Mouse (Mus musculus) gastrocnemius, postnatal 10 days (tissue): ENCODE results near the gene Noxa1. TPM values are rescaled to one million over a fixed set of nuclear protein-coding genes. Genes with fewer than 3 reads are reported as not detected.
A peak's percentile ranks its signal among the peaks of the same experiment; 100 is the strongest.

Source experiments
- DNase-seq: peaks from one replicate; pipeline ENCODE4 v3.0.0; 2021; ENCODE audit warnings: mixed read lengths
- total RNA-seq, 2 experiments: library from RNA; stranded (reverse); gene quantifications; 2 replicates each; pipeline ENCODE4 v1.2.3; 2021

Gene Noxa1
- total RNA-seq, 2 experiments from 2014 or later: not detected

DNA sequence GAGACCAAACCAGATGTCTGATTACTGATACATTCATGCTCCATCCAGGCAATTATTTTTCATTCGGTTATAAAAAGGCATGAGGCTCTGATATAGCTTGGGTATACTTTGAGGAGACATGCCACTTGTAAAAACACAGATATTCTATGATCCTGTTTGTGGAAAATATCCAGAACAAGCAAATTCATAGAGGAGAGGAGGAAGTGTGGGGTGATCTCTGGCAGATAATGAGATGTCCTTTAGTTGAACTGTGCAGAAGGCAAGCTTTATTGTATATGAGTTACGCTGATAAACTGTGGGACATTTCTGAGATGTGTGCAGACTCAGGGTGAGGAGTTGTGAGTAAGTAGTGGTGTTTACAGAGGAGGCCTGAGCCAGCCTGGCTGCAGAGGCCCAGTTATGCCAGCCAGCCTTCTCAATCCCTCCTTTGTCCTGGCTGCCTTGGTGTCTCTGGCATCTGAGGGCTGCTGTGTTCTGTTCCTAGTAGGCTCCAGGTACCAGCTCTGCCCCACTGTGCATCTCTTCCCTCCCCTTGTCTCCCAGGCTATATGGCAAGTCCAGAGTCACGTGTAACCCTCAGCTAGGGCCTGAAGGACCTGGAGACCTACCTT, 3.2 kb upstream of the Noxa1 start:
- no peak for DNase-seq

DNA sequence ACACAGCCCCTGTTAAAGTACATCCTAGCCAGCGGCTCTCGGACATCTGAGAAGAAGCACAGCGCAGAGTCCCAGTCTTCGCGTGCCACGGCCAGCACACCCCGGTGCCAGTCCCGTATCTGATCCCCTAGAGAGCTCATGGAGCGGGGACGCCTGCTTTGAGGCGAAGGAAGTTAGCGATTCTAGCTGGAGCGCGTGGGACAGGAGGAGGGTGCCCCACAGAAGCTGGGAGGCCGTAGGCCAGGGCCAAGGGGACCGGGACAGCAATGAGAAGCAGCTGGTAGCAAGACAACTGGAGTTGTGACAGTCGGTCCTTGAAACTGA, 202 bp downstream of the Noxa1 start:
- no peak for DNase-seq

GRCm38 (mm10) chr2:25088636-25089035, 6.3 kb downstream of the Noxa1 start:
- DNase-seq: no peak

- no peak for DNase-seq
These were observed 7.1 kb downstream of the Noxa1 start for GRCm38 (mm10) chr2:25087842-25088241.

DNA sequence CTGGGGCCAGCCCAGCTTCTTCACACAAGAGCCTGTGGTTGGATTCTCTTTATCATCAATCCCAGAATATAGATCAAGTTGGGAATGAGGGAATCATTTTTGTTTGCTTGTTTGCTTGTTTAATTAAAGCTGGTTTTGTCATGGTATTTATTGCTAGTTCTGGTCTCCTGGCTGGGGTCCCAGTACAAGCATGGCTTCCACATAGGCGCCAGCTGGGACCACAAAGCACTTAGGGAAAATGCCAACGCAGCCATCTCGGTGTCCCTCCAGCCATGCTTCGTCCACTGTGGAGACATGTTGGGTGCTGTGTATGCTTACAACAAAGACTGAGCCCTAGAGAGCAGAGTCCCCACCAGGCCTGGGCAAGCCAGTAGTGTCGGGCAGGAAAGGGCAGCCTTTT, 9.4 kb downstream of the Noxa1 start:
- no peak for DNase-seq

DNA sequence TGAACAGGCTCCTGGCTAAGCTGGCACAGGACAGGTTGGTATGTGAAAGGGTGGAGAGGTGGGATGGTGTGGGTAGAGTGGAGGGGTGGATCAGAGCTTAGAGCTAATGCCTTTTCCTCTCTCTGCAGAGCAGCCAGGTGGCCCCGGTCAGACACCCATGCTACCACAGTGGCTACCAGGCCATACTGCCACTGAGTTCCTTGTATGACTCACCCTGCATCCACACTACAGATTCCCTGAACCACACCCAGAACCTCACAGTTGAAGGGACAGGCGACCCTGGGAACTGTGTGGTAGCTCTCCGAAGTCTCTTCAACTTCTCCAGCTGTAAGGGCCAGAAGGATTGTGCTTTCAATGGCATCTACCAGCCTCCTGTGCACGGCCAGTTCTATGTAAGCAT, 11.3 kb downstream of the Noxa1 start:
- no peak for DNase-seq

GRCm38 (mm10) chr2:25080076-25080475, 14.9 kb downstream of the Noxa1 start, which contains the start of gene Entpd8:
Gene Entpd8 (plus strand): TSS chr2:25080304.
- no peak for DNase-seq

DNA sequence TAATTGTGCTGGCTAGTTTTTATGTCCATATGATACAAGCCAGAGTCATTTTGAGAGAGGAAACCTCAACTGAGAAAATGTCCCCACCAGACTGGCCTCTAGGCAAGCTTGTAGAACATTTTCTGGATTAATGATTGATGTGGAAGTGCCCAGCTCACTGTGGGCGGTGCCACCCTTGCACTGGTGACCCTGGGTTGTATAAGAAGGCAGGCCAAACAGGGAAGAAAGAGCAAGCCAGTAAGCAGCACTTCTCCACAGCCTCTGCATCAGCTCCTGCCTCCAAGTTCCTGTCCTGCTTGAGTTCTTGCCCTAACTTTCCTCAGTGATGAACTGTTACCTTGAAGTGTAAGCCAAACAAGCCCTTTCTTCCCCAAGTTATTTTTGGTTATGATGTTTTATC, 16.0 kb downstream of the Noxa1 start:
- no peak for DNase-seq

- DNase-seq: peak; percentile 34
These were observed 19.4 kb downstream of the Noxa1 start for GRCm38 (mm10) chr2:25075506-25075905.

DNA sequence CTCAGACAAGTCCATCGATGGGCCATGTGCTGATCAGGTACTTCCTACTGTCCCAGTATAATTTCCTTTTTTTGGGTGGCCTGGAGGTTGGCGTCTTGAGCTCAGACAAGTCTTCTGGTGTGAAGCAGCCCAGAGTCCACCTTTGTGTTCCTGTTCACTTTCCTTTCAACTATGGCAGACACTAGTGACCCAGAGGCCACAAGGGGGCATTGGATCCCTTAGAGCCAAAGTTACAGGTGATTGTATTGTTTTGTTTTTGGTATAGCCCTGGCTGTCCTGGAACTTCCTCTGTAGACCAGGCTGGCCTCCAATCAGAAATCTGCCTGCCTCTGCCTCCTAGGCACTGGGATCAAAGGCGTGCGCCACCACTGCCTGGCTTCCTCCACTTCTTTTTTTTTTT, 22.6 kb downstream of the Noxa1 start:
- no peak for DNase-seq

GRCm38 (mm10) chr2:25069537-25069936, 25.4 kb downstream of the Noxa1 start:
- DNase-seq: no peak

DNA sequence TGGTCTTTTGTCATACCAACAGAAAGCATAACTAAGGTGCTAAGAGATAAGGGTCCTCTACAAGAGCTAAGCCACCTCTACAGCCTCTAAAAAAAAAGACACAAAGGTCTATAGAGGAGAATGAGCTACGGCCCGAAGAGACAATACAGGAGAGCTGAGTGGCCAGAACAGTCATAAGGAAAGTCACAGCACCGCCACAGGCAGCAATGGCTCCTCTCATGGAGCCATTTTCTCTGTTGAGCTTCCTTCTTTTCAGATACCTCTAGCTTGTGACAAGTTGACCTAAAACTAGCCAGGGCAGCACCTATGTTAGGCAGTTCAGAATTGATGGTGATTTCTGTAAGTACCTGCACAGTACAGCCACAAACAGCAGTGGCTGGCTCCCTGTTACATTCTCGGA, 28.4 kb downstream of the Noxa1 start:
- DNase-seq: no peak

DNA sequence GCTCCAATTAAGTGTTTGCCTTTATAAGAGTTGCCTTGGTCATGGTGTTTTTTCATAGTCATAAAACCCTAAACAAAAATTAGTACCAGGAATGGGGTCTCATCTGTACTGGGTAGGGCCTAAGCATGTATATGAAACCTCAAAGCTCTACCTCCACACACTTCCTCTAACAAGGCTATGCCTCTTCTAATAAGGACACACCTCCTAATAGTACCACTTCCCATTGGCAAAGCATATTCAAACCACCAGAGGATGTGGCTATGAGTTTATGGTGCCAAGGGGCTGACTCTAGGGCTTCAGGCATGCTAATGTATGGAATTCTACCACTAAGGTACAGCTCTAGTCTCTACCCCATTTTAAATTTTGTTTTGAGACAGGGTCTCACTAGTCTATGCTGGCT, 29.4 kb downstream of the Noxa1 start:
- no peak for DNase-seq

DNA sequence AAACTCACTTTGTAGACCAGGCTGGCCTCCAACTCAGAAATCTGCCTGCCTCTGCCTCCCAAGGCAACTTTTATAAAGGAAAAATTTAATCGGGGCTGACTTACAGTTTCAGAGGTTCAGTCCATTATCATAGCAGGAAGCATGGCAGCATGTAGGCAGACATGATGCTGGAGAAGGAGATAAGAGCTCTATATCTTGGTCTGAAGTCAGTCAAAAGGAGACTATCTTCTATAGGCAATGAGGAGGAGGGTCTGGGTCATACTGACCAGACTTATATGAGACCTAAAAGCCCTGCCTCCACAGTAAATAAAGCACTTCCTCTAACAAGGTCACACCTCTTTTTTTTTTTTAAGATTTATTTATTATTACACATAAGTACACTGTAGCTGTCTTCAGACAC, 30.7 kb downstream of the Noxa1 start:
- DNase-seq: no peak

DNA sequence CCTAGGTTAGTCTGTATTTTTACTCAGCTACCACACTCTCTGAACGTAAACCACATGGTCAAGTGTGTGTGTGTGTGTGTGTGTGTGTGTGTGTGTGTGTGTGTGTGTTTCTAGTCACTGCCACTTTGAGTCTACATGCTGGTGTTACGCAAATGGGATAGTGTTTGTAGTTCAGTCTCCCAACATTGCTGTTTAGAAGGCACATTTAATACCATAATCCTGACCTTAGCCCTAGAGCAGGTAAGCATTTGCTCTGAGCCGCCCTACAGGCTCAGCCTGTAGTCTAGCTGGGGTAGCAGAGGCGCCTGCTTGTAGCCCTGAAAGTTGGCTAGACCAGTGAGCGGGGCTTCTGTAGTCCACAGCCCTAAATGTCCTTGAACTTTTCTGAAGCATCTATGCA, 31.4 kb downstream of the Noxa1 start:
- DNase-seq: no peak

GRCm38 (mm10) chr2:25058926-25059325, 36.0 kb downstream of the Noxa1 start:
- DNase-seq: no peak

DNA sequence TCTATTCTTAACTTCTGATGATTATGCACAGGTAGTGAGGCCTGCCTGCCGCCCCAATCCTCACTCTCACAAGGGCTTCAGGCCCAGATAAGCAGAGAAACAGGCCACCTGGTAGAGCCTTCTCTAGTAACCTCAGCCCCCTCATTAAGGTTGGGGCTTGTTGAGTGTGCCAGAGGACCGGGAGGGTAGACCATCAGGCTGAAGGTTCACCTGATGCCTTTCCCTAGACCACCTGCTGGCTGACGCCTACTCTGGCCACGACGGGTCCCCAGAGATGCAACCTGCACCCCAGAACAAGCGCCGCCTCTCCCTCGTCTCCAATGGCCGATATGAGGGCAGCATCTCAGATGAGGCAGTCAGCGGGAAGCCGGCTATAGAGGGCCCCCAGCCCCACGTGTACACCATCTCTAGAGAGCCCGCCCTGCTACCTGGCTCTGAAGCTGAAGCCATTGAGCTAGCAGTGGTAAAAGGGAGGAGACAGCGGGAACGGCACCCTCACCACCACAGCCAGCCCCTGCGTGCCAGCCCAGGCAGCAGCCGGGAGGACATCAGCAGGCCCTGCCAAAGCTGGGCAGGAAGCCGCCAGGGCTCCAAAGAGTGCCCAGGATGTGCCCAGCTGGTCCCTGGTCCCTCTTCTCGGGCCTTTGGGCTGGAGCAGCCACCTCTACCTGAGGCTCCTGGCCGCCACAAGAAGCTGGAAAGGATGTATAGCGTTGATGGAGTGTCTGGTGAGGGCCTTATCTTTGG, 39.4 kb downstream of the Noxa1 start:
- DNase-seq: no peak

DNA sequence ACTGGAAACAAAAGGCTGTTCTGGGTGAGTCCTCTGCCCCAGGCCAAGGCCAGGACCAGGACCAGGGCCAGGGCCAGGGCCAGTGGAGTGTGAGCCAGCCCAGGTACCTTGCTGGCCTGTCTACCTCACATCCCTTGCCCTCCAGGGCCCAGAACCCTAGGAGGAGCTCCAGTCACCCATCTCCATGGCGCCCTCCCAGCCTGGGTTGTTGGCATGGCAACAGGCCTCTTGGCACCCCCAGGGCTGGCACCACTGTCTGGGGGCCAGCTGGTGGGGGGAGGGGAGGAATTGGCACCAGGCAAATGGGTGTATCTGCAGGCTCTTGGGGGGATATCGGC, 39.9 kb downstream of the Noxa1 start:
- peak; percentile 41 for DNase-seq

DNA sequence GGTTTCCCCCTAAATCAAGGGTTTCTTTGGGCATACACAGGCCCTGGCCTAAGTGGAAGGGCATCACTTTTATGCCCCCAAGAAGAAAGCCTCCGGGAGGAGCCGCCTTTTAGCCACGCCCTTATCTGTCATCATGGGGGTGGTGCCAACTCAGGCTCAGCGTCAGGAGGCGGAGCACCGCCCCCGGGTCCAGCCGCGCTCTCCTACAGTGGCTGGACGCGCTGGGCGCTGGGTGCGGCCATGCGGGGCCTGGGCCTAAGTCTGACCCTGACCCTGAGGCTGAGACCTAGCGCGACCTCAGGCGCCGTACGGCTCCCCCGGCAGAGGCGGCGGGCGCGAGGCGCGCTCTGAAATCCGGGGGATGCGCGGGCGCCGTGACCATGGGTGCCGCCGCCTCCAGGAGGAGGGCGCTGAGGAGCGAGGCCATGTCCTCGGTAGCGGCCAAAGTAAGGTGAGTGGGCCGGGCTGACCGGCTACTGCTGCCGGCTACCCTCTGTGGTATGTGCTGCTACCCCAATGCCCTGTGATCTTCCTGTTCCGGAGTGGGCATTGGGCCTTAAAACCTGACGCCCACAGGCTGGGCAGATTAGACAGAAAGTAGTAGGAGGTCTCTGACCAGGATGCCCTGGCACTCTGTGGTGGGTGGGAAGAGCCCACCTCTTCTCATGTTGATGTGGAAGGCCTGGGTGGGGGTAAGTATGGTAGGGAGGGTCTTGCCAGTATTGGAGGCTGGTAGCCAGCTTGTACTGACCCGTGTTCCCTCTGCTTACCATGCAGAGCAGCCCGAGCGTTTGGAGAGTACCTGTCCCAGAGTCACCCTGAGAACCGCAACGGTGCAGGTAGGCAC, 40.5 kb downstream of the Noxa1 start, which contains the start of gene Nsmf:
Nsmf (plus strand) TSS at position 135 of the 847 bp plus-strand sequence.
- DNase-seq: peak; percentile 93

DNA sequence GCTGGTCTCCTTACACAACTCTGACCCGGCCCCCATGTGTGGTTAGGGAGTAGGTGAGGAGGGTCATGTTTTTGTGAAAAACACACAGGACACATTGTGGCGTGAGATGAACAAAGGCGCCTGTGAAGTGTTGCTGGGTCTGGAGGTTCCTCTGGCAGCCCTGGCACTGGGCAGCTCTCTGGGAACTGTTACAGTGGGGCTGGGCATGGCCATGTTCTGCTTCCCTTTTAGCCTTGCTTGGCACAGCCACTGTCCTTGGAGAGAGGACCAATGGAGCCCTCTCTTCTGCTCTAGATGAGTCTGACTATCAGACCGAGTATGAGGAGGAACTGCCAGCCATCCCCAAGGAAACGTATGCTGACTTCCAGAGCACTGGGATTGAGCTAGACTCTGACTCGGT, 41.8 kb downstream of the Noxa1 start:
- no peak for DNase-seq

DNA sequence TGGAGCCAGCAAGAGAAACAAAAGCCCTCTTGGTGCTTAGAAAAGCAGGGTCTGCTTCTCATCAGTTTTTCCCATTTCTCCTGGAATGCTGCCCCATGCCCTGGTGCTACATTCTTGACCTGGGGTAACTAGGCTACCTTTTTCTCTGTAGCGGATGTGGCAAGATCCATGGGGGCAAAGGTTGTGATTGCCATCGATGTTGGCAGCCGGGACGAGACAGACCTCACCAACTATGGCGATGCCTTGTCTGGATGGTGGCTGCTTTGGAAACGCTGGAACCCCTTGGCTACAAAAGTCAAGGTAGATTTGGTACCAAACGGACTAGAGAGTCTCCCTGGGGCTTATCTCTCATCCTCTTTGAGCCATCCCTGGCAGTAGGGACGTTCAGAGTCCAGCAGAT, 43.5 kb downstream of the Noxa1 start:
- DNase-seq: no peak

DNA sequence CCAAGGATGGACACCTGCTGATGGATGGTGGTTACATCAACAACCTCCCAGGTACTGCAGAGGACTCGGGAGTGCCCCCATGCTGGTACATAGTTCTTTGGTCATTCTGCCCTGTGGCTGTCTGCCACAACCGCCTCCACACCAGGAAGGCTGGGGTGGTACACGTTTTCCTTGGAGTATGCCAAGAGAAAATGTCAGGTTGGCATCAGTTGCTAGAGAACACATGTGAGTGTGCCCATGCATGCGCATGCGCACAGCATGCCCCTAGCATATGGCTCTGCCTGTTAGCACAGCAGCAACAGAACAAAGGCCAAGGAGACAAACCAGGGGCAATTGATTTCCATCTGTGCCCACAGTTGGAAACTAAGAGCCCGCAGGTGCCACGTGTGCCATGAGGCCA, 44.0 kb downstream of the Noxa1 start:
- DNase-seq: no peak

GRCm38 (mm10) chr2:25040089-25040488, 54.9 kb downstream of the Noxa1 start:
- DNase-seq: no peak
